Mouse (Mus musculus): ENCODE measurements at regions not wholly inside any gene's neighbourhood (a gene's known extent, or its start where the extent isn't known, plus 50 kb on each side); places are given as distances from the start of the nearest gene placed in this dataset.

- Histone ChIP-seq H3K36me3 (ENCODE audit: insufficient read depth, low read length) (no peaks in the 10 kb centered on the region), H3K27ac (no peak overlapping the region), H3K4me2 (ENCODE audit: low read length) (no peak overlapping the region), H3K9me3 (replicated peaks; ENCODE audit: low read length) (no peaks in the 10 kb centered on the region), H3K4me3 (replicated peaks; ENCODE audit: low read depth, low read length) (no peak overlapping the region), H3K4me1 (replicated peaks; ENCODE audit: insufficient read depth, low read length) (no peaks in the 10 kb centered on the region), H3K9ac (ENCODE audit: low read depth, low read length) (no peak overlapping the region), H3K27me3 (ENCODE audit: insufficient read depth, low read length) (no peaks in the 10 kb centered on the region)
- ATAC-seq (replicated peaks; ENCODE audit: low FRiP score, low read depth), result no peak
- no peak for DNase-seq (ENCODE audit: low spot score)
- no peak for TF ChIP-seq CTCF (IDR thresholded peaks at IDR 0.05; ENCODE audit: low read depth)
- WGBS, result 61% methylated on average over 1 of the region's 1 CpGs
Observed at GRCm38 (mm10) chr1:108339827-108340226, 750.0 kb downstream of the Serpinb8 start.

DNA sequence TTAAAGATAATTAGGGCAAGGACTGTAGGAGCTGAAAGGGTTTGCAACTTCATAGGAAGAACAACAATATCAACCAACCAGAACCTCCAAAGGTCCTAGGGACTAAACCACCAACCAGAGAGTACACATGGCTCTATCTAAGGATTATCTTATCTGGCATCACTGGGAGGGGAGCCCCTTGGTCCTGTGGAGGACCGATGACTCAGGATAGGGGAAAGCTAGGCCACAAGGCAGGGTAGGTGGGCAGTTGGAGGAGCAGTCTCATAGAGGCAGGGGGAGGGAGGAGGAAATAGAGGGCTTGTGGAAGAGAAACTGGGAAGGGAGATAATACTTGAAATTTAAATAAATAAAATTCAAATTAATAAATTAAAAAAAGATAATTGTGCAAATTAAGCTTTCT, 751.5 kb downstream of the Serpinb8 start:
- no peak for TF ChIP-seq CTCF (IDR thresholded peaks at IDR 0.05; ENCODE audit: low read depth)
- H3K36me3 ChIP-seq (ENCODE audit: insufficient read depth, low read length), result no peaks in the 10 kb centered on the region
- no peak for ATAC-seq (replicated peaks; ENCODE audit: low FRiP score, low read depth)
- H3K9ac ChIP-seq (ENCODE audit: low read depth, low read length), result no peak overlapping the region
- no peaks in the 10 kb centered on the region for H3K27me3 ChIP-seq (ENCODE audit: insufficient read depth, low read length)
- no peak overlapping the region for H3K4me3 ChIP-seq (replicated peaks; ENCODE audit: low read depth, low read length)
- WGBS, result 88% methylated on average over 1 of the region's 1 CpGs
- H3K9me3 ChIP-seq (replicated peaks; ENCODE audit: low read length), result no peaks in the 10 kb centered on the region
- DNase-seq (ENCODE audit: low spot score), result no peak
- no peak overlapping the region for H3K4me2 ChIP-seq (ENCODE audit: low read length)
- H3K27ac ChIP-seq, result no peak overlapping the region
- H3K4me1 ChIP-seq (replicated peaks; ENCODE audit: insufficient read depth, low read length), result no peaks in the 10 kb centered on the region

GRCm38 (mm10) chr1:108363788-108364187, 774.0 kb downstream of the Serpinb8 start:
- H3K27ac ChIP-seq, result no peak overlapping the region
- no peak for ATAC-seq (replicated peaks; ENCODE audit: low FRiP score, low read depth)
- 57% methylated on average over 2 of the region's 2 CpGs for WGBS

DNA sequence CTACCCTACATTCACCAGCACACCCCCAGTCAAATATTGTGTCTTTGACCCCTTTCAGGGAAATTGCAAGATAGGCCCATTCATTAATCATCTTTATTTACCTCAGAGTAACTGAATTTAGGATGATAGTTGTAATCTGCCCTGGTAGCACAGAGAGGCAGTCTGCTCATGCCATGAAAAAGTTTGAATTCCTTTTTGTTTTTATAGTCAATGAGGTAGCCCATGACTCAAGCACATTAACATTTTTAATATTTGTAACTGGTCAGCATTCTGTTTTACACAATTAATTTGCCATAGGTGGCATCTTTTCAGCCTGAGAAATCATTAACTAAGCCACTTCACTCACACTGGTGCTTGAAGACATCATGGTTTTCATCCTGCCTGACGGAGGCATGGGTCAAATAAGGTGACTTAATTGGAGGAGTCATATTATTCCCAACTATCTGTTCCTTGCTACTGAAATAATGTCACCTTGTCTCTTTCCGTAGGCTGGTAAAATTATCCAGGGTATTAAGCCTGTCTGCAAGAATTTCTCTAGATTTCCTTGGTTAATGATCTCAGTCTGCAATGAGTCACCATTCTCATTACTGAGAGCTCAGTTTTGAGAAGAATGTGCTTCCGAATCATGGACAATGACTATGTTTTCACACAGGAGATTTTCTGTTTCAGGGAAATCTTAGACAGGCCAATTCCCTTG, 780.2 kb downstream of the Serpinb8 start:
- ATAC-seq (replicated peaks; ENCODE audit: low FRiP score, low read depth), result no peak
- Histone ChIP-seq H3K36me3 (ENCODE audit: insufficient read depth, low read length) (no peaks in the 10 kb centered on the region), H3K9me3 (replicated peaks; ENCODE audit: low read length) (no peaks in the 10 kb centered on the region), H3K9ac (ENCODE audit: low read depth, low read length) (no peak overlapping the region), H3K4me3 (replicated peaks; ENCODE audit: low read depth, low read length) (no peak overlapping the region), H3K27me3 (ENCODE audit: insufficient read depth, low read length) (no peaks in the 10 kb centered on the region), H3K27ac (no peak overlapping the region), H3K4me2 (ENCODE audit: low read length) (no peak overlapping the region), H3K4me1 (replicated peaks; ENCODE audit: insufficient read depth, low read length) (no peaks in the 10 kb centered on the region)
- 46% methylated on average over 3 of the region's 3 CpGs for WGBS
- TF ChIP-seq CTCF (IDR thresholded peaks at IDR 0.05; ENCODE audit: low read depth), result no peak
- no peak for DNase-seq (ENCODE audit: low spot score)

More at GRCm38 (mm10) chr1:108363788-108364187, 774.0 kb downstream of the Serpinb8 start:
- no peaks in the 10 kb centered on the region for H3K9me3 ChIP-seq (replicated peaks; ENCODE audit: low read length)
- no peak for TF ChIP-seq CTCF (IDR thresholded peaks at IDR 0.05; ENCODE audit: low read depth)
- H3K4me2 ChIP-seq (ENCODE audit: low read length), result no peak overlapping the region
- no peaks in the 10 kb centered on the region for H3K4me1 ChIP-seq (replicated peaks; ENCODE audit: insufficient read depth, low read length)
- no peak overlapping the region for H3K4me3 ChIP-seq (replicated peaks; ENCODE audit: low read depth, low read length)
- H3K36me3 ChIP-seq (ENCODE audit: insufficient read depth, low read length), result no peaks in the 10 kb centered on the region
- H3K27me3 ChIP-seq (ENCODE audit: insufficient read depth, low read length), result no peaks in the 10 kb centered on the region
- DNase-seq (ENCODE audit: low spot score), result no peak
- no peak overlapping the region for H3K9ac ChIP-seq (ENCODE audit: low read depth, low read length)

DNA sequence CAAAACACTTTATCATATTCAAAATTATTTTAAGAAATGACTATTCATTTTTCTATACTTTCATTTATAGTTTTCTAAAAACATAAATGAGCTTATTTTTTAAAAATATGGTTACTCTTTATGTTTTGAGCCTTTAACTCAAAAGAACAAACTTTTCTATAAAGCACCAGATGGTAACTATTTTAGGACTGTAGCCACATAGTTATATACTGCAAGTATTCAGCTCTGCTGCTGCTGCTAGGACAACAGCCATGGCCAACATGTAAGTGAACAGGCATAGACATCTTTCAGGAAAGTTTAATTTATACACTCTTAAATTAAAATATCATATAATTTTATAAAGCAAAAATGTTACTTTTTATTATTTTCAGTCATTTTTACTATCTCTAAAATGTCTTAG, 800.1 kb downstream of the Serpinb8 start:
- Histone ChIP-seq H3K4me1 (replicated peaks; ENCODE audit: insufficient read depth, low read length) (no peaks in the 10 kb centered on the region), H3K27me3 (ENCODE audit: insufficient read depth, low read length) (no peaks in the 10 kb centered on the region), H3K4me2 (ENCODE audit: low read length) (no peak overlapping the region), H3K27ac (no peak overlapping the region), H3K4me3 (replicated peaks; ENCODE audit: low read depth, low read length) (no peak overlapping the region), H3K36me3 (ENCODE audit: insufficient read depth, low read length) (no peaks in the 10 kb centered on the region), H3K9ac (ENCODE audit: low read depth, low read length) (no peak overlapping the region), H3K9me3 (replicated peaks; ENCODE audit: low read length) (no peaks in the 10 kb centered on the region)
- no peak for TF ChIP-seq CTCF (IDR thresholded peaks at IDR 0.05; ENCODE audit: low read depth)
- ATAC-seq (replicated peaks; ENCODE audit: low FRiP score, low read depth), result no peak
- DNase-seq (ENCODE audit: low spot score), result no peak

GRCm38 (mm10) chr1:108390497-108390896, 800.7 kb downstream of the Serpinb8 start:
- H3K9me3 ChIP-seq (replicated peaks; ENCODE audit: low read length), result no peaks in the 10 kb centered on the region
- no peaks in the 10 kb centered on the region for H3K4me1 ChIP-seq (replicated peaks; ENCODE audit: insufficient read depth, low read length)
- no peak overlapping the region for H3K9ac ChIP-seq (ENCODE audit: low read depth, low read length)
- no peaks in the 10 kb centered on the region for H3K27me3 ChIP-seq (ENCODE audit: insufficient read depth, low read length)
- DNase-seq (ENCODE audit: low spot score), result no peak
- H3K4me3 ChIP-seq (replicated peaks; ENCODE audit: low read depth, low read length), result no peak overlapping the region
- no peak for TF ChIP-seq CTCF (IDR thresholded peaks at IDR 0.05; ENCODE audit: low read depth)
- ATAC-seq (replicated peaks; ENCODE audit: low FRiP score, low read depth), result no peak
- 93% methylated on average over 3 of the region's 3 CpGs for WGBS
- H3K4me2 ChIP-seq (ENCODE audit: low read length), result no peak overlapping the region
- H3K36me3 ChIP-seq (ENCODE audit: insufficient read depth, low read length), result no peaks in the 10 kb centered on the region
- no peak overlapping the region for H3K27ac ChIP-seq

DNA sequence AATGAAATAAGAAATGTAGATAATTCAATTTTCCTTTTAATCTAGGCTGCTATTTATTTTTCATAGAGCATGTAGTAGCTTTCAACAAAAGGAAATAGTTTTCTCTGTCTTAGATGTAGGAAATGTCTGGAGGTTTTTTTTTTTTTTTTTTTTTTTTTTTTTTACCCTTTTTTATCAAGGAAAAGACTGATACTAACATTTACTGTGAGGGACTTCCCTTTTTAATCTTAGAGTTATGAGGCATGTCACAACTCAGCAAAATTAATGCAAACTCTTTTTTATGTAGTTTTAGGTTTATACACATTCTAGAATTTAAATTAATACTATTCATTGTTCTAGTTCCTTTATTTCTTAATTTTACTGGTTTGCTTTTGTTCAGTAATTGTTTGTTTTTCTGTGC, 850.0 kb downstream of the Serpinb8 start:
- no peak overlapping the region for H3K4me3 ChIP-seq (replicated peaks; ENCODE audit: low read depth, low read length)
- H3K27me3 ChIP-seq (ENCODE audit: insufficient read depth, low read length), result no peaks in the 10 kb centered on the region
- no peak for TF ChIP-seq CTCF (IDR thresholded peaks at IDR 0.05; ENCODE audit: low read depth)
- DNase-seq (ENCODE audit: low spot score) (no peak), ATAC-seq (replicated peaks; ENCODE audit: low FRiP score, low read depth) (no peak)
- no peaks in the 10 kb centered on the region for H3K36me3 ChIP-seq (ENCODE audit: insufficient read depth, low read length)
- no peak overlapping the region for H3K9ac ChIP-seq (ENCODE audit: low read depth, low read length)
- H3K9me3 ChIP-seq (replicated peaks; ENCODE audit: low read length), result no peaks in the 10 kb centered on the region
- H3K4me1 ChIP-seq (replicated peaks; ENCODE audit: insufficient read depth, low read length), result no peaks in the 10 kb centered on the region
- H3K27ac ChIP-seq, result no peak overlapping the region
- H3K4me2 ChIP-seq (ENCODE audit: low read length), result no peak overlapping the region
